Mouse (Mus musculus) adrenal gland, postnatal 4 days (tissue): ENCODE data around the gene Bbc3. TPM values are rescaled to one million over a fixed set of nuclear protein-coding genes. Genes with fewer than 3 reads are reported as not detected.

ENCODE experiments used
- total RNA-seq, 2 experiments: library from RNA; stranded (reverse); gene quantifications; 2 replicates each; pipeline ENCODE4 v1.2.3; 2021

Bbc3 gene
- total RNA-seq, 2 experiments from 2014 or later, result 9.6 to 9.9 TPM

Other genes starting within 250 kb of the Bbc3 start
- gene Zfp541, start 246.6 kb upstream of the Bbc3 start, total RNA-seq, result under 1 TPM; 0.22 to 0.23 TPM
- gene Napa, start 209.9 kb upstream of the Bbc3 start, total RNA-seq, result 100 to 1,000 TPM; 130 to 136 TPM
- 10 to 100 TPM; 29.1 to 29.3 TPM for gene Kptn, start 188.5 kb upstream of the Bbc3 start, total RNA-seq
- 1 to 10 TPM; 6.5 to 7.6 TPM for gene Slc8a2, start 178.6 kb upstream of the Bbc3 start, total RNA-seq
- gene Meis3, start 133.3 kb upstream of the Bbc3 start, total RNA-seq, result 10 to 100 TPM; 18.8 to 22.0 TPM
- gene Dhx34, start 86.4 kb upstream of the Bbc3 start, total RNA-seq, result 10 to 100 TPM; 20.9 to 21.9 TPM
- gene C5ar2, start 64.2 kb upstream of the Bbc3 start, total RNA-seq, result under 1 TPM; 0.45 to 0.48 TPM
- 1 to 10 TPM; 4.8 to 6.2 TPM for gene C5ar1, start 48.9 kb upstream of the Bbc3 start, total RNA-seq
- gene Inafm1, start 34.8 kb upstream of the Bbc3 start, total RNA-seq, result 10 to 100 TPM; 35.6 to 41.5 TPM
- 100 to 1,000 TPM; 103 to 116 TPM for gene Ccdc9, start 21.6 kb upstream of the Bbc3 start, total RNA-seq
- gene Sae1, start 79.4 kb downstream of the Bbc3 start, total RNA-seq, result 100 to 1,000 TPM; 100 to 101 TPM
- 10 to 100 TPM; 60.7 to 62.1 TPM for gene Zc3h4, start 92.5 kb downstream of the Bbc3 start, total RNA-seq
- gene Tmem160, start 144.4 kb downstream of the Bbc3 start, total RNA-seq, result 10 to 100 TPM; 39.1 to 39.9 TPM
- under 1 TPM in 1 of 2 experiments, not detected in 1; 0.20 TPM for gene Npas1, start 169.3 kb downstream of the Bbc3 start, total RNA-seq